Mouse (Mus musculus) erythroblast, embryonic 14.5 days (primary cell): ENCODE results near the gene Plau.

ENCODE experiments used
- GATA1 ChIP-seq: IDR thresholded peaks from 2 replicates; pipeline ENCODE4 v1.6.1; 2012; ENCODE audit warnings: low read length, inconsistent platforms, mixed read lengths
- TAL1 ChIP-seq: IDR thresholded peaks from 3 replicates; pipeline ENCODE4 v1.6.1; 2012; ENCODE audit warnings: low read length, inconsistent platforms, mixed read lengths

- TF ChIP-seq GATA1 (no peak), TAL1 (no peak)
Observed at GRCm38 (mm10) chr14:20842629-20843028, 6.2 kb downstream of the Plau start.
